Mouse (Mus musculus) 416B (cell line): ENCODE measurements around the gene 2610301B20Rik.
A peak's percentile ranks its signal among the peaks of the same experiment; 100 is the strongest.
"Not testable (repeated sequence)": the region's sequence is repeated elsewhere in the genome, so short reads cannot be mapped to it uniquely, and the experiment has no call there.

Source experiments
- DNase-seq: peaks from one replicate; pipeline ENCODE4 v3.0.0; 2011; ENCODE audit warnings: low read depth

The 2610301B20Rik gene

DNA sequence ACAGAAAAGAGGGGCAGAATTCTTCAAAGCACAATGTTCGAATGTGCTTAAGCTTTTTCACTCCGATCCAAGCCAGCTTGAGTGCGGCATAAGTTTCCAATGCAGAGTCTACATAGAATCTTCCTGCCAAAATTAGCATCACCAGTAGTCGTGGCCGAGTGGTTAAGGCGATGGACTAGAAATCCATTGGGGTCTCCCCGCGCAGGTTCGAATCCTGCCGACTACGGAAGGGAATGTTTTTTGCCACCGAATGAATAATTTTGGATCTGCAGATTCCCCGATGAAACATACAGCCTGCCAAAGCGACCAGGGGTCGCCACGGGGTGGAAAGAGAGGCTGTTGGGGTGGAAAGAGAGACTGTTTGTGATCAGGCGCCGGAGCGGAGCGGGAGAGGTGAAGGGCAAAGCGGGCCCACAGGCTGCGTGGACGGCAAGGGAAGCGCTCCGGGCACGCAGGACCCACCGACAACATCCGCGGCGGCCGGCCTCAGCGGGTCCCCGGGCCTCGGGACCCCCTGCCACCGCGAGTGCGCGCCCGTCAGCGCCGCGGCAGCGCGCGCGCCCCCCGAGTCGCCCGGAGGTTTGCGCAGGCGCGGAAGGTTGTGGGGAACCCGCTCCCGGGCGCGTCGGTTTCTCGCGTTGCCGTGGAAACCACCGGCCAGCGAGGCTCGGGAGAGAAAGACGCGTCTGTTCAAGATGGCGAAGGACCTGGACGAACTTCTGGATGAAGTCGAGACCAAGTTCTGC, at the start of gene 2610301B20Rik:
Gene 2610301B20Rik (plus strand): TSS at position 579 of the 746 bp plus-strand sequence.
- peak; percentile 95 for DNase-seq

DNA sequence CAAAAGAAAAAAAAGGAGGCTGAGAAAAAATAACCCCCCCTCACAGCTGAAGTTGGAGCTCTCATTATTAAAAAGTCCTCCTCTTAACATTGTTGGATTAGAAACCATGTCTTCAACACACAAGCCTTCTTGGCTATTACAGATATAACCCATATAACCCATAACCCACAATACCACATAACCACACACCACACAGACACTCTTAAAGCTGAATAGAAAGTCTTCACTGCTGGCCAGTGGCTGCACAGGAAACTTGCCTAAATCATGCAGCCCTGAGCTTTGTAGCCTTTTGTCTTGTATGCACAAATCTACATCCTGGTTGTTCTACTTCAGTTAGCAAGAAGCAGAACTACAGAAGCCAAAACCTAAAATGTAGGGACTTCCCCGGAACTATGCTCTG, 41.0 kb upstream of the 2610301B20Rik start:
- peak; percentile 61 for DNase-seq

DNA sequence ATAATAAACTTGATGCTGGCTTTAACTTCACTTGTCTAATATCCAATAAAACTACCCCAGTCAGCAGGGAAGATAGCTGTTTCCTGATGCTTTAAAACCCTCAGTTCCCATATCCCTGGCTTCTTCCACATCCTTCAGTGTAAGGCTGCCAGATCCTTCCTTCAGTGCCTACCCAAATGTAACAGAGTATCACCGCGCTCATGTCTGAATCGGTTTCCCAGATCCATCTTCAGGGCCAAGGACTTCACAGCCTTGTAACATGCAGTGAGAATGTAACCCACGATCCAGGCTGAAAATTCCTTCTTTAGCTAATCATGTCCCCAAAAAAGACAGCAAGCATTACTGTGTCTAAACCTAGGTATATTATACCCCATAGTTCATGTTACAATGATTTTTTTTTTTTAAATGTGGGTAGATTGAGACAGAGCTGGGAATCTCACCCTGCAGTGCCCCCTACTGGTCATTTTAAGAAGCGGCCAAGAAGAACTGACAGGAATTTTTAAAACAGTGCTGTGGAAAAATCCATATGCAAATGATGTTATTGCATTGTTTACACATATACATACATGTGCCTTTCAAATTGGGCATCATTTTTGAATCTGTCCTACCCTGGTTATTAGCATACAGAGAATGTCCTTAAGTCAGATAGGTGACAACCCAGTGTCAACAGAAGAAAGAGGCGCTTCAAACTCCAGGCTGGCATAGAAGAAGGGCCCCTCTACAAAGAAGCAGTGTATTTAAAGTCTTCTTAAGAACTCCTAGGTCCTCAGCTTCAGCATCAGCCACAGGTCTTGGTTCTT, 38.8 kb upstream of the 2610301B20Rik start:
- peak; percentile 40 for DNase-seq

DNA sequence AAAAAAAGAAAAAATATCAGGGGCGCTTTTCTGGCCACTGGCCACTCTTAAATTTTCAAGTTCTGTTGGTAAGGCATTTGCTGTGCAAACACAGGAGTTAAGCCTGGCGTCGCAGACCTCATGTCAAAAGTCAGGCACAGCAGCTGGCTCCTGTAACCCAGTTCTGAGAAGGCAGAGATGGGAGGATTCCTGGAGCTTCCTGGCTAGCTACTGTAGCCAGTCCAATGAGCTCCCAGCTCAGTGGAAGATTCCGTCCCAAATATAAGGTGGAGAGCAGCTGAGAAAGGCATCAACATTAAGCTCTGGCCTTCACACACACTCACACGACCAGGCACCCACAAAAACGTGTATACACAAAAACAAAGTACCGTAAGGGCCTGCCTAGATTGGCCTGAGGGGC, 28.4 kb upstream of the 2610301B20Rik start:
- DNase-seq = no peak

DNA sequence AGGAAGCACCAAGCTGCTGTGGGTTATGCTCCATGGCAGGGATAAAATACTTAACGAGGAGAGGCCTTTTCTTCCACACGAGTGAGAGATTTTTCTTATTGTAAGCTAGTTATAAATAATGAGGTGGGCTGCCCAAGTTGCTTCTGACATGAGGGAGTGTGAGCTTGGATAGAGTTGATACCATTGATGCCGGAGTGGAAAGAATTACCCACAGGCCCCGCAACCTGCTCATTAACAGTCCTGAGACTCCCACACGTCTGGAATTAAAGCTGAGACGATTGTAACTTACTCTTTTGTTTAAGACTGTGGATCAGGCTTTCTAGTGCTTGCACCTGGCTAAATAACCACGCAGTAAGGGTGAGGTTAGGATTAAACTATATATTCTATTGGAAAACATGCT, 24.5 kb upstream of the 2610301B20Rik start:
- DNase-seq = no peak

DNA sequence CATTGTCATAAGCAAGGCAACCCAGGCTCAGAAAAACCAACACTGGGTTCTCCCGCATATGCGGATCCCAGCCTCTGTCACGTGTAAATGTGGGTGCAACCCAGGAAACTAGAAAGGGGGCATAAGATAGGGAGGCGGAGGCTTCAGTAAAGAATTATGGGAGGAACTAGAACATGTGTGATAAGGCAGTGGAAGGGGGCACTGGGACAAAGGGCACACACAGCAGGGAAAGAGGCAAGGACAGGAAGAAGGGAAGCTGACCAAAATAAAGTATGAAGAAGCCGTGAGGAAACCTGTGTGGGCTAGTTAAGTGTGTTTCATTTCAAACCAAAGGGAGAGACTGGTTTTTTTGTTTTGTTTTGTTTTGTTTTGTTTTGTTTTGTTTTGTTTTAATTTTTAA, 23.3 kb upstream of the 2610301B20Rik start:
- DNase-seq = no peak

DNA sequence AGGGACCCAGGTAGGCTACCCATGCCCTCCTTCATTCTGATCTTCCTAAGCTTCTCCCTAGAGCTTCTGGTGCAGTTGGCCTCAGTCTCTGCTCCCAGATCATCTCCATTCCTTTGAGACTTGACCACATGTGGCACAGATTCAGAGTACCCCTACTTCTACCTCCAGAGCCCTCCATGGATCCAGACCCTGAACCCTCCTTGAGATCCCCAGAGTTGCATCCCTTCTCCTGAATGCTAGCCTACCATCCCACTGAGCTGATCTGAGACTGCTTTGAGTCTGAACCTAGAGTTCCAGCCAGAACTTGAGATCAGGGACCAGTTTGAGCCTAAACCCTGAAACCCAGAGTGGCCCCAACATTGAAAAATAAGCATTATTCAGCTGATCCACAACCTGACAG, 15.1 kb upstream of the 2610301B20Rik start:
- DNase-seq = no peak

DNA sequence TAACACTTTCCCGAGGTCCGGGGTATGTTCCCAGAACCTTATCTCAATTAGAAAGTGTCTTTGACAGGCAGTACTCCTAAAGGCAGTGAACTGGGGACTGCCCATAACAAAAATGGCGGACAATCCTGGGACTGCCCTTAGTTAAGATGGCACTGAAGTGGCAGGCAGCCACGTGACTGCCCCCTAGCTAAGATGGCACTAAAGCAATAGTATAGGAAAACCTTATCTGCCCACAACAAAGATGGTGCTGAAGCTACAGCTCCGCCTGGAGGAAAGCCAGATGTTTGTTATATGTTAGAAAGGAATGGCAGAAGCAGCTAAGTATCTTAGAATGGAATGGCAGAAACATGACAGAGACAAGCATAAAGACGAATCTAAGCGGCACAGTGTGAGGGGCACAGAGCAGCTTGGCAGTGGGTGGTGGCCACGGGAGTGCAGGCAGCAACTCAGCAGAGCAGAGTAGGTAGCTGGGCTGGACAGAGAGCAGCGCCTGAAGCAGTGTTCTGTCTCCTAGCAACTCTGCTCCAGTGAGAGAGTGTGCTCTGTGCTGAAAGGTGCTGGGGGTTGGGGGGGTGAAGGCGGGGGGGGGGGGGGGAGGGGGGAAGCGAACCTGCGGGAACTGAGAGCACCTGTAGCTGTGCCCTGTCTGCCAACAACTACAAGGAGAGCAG, 14.3 kb upstream of the 2610301B20Rik start:
- peak; percentile 25 for DNase-seq

DNA sequence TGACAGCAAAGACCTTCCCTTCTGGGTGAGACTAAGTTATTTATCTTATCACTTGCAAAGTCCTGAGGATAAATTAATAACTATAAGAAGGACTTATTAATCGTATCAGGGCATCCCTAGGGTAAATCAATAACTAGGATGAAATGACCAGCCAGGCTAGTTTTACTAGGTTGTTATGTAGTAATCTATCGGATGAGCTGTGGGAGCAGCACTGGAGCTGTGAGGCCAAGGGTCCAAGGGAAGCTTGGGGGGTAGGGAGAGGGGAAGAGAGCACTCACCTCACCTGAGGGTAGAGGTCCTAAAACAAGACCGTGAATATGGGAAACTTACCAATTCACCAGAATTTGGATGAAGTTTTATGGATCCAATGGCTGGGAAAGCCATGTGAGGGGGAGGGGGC, 13.5 kb upstream of the 2610301B20Rik start:
- DNase-seq = no peak

DNA sequence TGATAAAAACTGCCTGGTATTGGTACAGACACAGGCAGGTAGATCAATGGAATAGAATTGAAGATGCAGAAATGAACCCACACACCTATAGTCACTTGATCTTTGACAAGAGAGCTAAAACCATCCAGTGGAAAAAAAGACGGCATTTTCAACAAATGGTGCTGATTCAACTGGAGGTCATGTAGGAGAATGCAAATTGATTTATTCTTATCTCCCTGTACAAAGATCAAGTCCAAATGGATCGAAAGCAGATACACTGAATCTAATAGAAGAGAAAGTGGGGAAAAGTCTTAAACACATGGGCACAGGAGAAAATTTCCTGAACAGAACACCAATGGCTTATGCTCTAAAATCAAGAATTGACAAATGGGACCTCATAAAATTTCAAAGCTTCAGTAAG, 11.4 kb upstream of the 2610301B20Rik start:
- not testable (repeated sequence) for DNase-seq

DNA sequence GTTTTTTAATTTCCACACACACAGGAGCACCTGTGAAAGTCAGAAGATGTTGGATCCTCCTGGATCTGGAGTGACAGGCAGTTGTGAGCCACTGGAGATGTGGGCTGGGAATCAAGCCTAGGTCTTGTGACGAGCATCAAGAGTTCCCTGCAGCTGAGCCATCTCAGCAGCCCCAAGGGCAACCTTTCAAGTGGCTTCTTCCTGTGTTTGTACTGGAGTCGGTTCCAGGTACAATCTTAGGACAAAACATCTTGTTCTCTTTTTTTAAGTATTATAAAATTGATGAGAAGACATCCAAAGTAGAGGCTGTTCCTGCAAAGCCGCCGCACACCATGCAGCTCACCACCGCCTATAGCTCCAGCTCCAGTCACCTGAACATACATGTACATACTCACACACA, 2.1 kb upstream of the 2610301B20Rik start:
- DNase-seq = no peak

DNA sequence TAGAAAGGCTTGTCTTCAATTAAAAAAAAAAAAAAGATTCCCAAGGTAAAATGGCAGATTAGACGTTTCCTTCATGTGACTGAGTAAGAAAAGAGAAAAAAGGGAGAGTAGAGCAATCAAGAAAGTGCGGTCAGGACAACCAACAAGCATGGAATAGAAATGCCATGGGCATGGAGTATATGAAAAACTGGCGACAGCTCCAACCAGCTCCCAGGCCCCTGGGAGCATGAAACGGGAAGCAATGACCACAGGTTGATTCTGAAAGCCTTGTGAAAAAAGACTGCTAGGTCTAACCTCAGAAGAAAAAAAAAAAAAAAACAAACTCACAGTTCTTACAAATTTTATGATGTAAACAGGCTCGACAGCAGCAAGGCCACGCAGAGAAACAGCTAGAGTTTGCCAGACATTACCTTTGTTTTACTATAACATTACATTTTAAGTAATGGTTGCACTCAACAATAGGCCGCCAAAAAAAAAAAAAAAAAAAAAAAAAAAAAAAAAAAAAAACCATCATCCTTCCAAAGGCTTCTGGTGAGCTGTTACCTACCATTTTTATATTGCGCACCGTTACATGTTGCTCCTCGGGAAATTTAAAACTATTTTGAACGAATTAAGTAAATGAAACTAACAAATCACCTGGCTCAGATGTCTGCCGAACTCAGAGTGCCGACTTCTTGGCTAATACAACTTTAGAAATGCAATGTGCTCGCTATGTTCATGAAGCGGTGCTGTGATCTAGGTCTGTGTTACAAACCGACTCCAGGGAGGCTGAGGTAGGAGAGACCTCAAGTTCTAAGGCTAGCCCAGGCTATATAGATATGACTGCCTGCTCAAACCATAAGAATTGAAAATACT, 1.4 kb upstream of the 2610301B20Rik start:
- DNase-seq = peak; percentile 69

DNA sequence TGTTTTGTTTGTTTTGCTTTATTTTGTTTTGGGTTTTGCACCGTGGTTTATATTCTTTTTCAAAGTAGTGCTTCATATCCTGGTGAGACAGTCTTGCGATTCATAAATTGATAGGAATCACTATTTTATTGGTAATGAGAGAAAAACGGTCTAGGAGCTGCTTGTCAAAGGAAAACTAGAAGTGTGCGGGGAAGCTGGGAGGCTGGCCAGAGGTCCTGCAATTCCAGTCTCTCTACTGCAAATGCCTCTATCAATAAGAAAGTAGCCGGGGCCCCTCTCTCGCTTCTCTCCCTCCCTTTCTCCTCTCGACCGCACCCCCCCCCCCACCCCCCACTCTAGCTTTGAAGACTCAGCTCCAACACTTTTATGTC, 764 bp upstream of the 2610301B20Rik start:
- DNase-seq = no peak

DNA sequence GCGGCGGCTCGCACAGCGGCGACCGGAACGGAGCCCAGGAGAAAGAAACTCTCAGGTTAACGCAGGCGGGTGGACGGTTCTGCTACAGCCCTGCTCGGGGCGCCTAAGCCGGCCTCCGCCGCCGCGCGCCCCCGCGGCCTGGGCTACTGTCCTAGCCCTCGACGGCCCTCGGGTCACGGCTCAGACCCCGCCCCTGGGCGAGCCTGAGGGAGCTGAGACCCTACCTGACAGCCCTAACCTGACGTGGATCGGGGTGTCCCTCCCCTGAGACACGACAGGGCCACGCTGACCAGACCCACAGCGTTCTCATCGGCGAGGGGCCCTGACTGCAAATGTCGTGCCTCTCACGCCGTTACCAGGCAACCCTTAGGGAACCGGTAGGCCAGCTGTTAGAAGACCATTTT, 422 bp downstream of the 2610301B20Rik start:
- peak; percentile 73 for DNase-seq

DNA sequence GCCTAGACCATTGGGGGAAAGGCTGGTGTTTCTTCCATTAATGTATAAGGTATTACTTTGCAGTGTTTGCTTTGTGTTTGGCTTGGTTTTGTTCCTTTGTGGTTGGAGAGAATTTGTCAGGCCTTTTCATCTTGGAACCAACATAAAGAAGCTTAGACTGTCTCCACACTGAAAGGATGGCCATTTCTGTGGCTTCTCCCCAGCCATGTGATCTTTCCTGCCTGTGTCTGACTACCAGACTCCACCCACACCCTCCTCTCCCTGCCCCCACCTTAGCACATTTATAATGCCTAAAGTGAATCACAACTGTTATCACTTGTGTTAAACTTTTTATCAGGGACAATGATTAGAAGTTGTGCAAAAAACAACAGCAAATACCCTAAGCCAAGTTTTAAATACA, 1.1 kb downstream of the 2610301B20Rik start:
- peak; percentile 72 for DNase-seq

DNA sequence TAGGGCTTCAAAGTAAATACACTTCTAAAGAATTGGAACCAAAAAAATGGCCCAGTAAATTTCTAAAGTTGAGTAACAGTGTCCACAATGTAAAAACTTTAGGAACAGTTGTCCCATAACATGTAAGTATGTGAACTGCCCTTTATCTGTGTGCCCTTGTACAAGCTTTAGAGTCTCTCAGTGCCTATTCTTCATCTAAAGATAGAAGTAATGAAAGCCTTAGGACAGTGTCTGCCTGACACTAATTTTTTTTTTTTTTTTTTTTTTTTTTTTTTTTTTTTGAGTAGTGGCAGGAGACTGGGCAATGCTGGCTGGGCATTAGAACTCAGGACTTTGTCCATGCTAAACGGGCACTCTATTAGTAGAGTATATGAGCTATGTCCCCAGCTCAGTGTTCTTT, 2.8 kb downstream of the 2610301B20Rik start:
- no peak for DNase-seq

DNA sequence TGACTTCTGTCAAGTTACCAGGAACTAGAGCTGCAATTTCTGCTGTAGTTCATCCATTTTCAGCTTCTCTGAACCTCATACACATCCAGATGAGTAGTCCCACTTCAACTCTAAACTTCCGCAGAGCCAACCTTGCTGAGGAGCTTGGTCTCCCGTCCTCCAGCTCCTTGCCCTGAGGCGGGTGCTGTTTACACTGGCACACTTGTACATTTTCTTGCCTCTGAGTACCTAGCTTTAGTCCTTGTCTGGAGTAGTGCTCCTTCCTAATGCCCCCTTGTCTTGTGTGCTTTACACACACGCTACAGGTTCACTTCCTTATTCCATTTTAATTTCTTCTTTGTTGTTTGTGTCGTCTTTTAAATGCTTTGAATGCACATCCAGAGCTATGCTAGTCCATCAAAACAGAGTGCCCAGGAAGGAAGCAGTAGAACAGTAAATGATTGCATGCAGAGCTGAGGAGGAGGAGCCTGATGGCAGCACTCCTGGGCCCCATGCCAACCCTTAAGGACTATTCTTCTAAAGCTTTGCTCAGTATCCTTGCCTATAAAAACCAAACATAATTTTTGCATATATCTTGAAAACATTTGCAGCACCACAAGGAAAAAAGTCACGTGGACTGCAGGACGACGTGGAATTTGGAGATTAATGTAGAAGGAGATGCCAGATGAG, 9.6 kb downstream of the 2610301B20Rik start:
- DNase-seq = no peak

DNA sequence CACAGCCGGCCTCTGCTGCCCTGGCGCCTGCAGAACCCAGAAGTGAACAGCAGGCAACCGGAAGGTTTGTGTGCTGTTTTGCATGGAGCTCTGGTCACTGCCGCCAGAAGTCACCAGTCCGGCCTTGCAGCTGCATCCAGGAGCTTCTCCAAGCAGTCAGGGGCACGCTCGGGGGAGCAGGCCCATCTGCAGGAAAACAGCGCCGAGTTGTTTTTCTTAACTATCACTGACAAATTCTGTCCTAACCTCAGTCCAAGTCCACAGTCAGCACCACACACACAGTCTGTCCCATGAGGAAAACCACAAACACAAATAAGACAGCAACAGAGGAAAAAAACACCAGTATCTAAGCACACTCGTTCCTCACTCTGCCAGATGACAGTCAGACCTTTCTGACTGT, 14.5 kb downstream of the 2610301B20Rik start:
- no peak for DNase-seq

DNA sequence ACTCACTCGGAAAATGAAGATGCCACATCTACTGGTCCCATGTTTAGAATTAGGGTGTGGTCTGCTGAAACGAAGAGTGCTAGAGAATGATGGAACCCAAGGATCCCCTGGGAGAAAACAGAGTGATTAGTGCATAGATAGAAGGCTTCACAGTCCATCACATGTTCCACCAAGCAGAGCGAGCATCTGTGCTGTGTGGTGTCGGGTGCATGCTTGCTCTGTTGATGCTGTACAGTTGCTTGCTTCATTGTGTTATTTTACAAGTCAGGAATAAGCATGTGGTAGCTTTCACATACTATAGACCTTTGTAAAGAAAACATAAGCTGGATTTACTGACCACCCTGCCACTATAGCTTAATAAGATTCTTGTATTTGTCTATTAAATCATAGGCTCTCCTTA, 22.0 kb downstream of the 2610301B20Rik start:
- no peak for DNase-seq

DNA sequence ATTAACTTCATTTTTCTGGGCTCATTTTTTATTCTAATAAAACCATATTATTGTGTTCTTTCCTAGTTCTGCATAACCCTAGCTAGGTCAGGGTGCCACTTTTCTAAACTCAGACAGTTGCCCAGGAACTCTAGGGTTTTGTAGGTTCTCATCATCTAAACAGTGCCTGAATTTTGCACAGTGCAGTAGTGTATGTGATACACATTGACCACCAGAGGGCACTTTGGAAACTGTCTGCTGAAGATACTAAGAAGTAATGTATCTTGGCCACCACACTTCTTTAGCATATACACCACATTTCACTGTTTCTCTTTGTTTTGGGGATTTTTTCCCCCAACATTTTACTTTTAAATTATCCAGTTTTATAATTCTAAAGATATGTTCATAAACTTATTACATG, 22.6 kb downstream of the 2610301B20Rik start:
- peak; percentile 73 for DNase-seq

DNA sequence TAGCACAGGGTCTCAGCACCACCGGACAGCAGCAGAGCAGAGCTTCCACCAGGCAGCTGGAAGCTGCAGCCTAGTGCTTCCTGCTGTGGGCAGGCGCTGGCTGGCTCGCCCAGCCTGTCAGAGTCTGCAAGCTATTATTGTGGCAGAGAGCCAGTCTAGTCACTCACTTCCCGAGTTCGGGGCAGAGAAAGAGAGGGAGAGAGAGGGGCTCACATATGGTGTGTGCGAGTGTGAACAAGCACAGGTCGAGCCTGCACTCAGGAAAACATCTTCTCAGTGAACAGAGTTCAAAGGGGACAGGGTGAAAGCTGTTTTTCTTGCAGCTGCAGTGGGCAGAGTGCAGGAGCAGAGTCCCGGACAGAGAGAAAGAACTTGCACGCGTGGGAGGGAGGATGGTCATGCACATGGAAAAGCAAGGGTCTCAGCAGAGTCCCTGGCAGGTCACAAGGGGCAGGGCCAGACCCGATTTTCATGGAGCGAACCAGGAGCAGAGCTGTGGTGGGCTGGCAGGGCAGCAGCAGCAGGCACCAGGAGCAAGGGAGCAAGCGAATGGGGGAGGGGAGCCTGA, 31.0 kb downstream of the 2610301B20Rik start:
- peak; percentile 77 for DNase-seq
